Mouse (Mus musculus): Measurements from ENCODE around the gene Sema3f.
A peak's percentile ranks its signal among the peaks of the same experiment; 100 is the strongest.
"Not testable (repeated sequence)": the region's sequence is repeated elsewhere in the genome, so short reads cannot be mapped to it uniquely, and the experiment has no call there.

The Sema3f gene

DNA sequence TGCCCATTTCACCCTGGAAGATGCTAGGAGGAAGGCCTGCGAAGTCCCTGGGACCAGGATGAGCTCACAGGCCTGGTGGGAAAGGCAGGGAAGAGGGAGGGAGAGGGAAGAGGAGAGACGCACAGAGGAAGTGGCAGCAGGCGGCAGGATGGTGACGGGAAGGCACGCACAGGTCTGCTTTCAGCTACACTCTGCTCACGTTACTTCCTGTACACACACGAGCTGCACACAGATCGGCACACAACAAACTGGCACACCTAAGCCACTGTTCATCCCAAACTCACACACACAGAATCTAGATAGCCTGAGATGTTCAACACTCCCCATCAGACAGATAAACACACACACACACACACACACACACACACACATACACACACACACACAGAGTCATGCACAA lies 19.9 kb downstream of the Sema3f start:
- DNase-seq (ENCODE audit: low spot score), result no peak

DNA sequence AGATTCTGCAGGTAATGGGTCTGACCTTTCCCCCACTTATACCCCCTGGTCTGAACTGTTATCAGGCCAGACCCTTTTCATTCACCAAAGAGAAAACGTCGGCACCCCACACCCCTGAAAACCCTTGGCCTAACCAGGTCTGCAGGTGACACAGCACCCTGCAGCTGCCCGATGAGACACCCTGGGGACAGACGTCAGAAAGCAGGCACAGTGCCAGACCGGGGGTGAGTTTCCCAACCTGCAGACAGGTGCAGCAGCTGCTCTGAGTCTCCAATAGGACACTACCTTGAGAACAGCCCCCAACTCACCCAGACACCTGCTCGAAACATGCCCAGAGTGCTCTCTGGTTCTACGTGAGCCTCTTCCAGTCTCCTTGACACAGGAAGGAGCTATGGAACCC lies 21.3 kb downstream of the Sema3f start:
- DNase-seq (ENCODE audit: low spot score), result no peak

DNA sequence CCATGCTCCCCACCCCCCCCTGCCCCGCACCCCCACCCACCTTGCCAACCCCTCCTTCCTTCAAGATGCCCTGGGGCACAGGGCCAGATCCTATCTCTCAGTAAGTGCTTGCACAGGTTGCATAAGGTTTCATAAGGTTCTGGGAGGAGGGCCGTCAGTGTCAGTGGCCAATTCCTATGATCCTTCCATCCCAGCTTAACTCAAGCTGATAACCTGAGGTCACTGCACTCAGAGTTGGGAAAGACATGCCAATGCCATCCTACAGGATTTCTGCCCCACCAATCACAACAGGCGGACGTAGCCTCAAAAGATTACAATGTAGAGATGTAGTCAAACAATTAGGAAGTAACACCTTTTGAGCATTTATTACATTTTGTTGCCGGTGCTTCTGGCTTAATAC lies 21.9 kb downstream of the Sema3f start:
- no peak for DNase-seq (ENCODE audit: low spot score)

DNA sequence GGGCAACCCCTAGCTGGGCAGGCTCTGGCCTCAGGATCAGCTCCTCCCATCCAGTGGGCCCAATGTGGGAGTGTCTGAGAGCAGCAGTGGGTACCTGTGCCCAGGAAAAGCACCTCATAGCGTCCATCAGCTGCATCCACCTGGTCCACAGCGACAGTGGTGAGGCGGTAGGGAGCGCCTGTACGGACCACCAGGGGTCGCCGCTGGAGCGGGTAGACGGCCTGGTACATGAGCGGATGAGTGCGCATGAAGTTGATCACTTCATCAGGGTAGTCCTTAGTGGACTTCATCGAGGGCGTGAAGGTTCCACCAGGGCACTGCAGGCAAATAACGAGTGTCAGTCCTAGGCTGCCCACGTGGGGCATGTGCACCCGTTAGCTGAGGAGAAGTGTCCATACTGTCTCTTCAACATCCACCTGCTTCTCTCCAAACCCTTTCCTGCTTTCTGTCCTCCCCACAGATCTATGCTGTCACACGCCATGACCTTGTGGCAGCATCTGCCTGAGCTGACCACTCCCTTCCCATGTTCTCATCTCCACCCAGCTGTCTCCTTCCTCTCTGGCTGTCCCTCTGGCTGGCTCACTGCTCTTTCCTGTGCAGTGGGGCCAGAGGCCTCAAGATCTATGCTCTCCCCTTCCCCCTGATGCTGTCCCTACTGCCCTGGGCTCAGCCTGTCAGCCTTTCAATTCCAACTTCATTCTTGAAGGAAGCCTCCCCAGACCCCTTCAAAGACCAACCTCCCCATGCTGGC lies 24.9 kb downstream of the Sema3f start:
- DNase-seq (ENCODE audit: low spot score), result peak; percentile 67

DNA sequence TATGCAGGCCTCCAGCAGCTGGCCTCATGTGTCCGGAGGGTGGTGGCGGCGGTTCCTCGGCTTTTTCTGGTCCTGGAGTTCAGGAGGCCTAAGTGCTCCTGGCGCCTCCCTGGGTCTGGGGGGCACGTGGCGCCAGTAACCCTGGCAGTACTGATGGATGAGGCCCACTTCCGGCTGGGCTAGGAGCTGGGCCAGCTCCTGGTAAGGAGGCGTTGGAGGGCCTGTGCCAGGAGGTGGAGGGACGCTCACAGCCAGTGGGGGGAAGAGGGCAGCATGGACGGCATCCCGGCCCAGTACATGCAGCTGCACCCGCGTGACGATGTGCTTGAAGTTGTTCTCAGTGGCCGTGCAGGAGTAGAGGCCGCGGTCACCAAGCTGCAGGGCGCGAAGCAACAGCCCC lies 27.9 kb downstream of the Sema3f start:
- no peak for DNase-seq (ENCODE audit: low spot score)

DNA sequence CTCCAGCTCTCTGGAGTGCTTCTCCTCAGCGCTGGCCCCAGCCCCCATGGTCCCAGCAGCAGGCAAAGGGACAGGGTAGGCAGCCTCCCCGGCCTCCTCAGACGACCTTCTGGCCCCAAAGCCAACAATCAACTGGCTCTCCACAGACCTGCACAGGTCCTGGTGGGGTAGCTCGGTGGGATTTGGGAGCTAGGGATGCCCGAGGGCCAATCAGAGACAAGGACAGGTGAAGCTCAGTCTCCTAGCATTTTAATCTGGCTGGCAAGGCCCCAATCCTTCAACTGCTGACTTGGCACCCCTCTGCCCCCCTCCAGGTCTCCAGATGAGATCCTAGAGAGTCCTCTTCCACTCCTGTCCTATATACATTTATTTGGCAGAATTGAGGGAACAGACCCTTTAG lies 30.8 kb downstream of the Sema3f start, which contains the start of gene Gnat1:
TSS of gene Gnat1 (minus strand) at position 212 of the 400 bp plus-strand sequence.
- DNase-seq (ENCODE audit: low spot score), result no peak

DNA sequence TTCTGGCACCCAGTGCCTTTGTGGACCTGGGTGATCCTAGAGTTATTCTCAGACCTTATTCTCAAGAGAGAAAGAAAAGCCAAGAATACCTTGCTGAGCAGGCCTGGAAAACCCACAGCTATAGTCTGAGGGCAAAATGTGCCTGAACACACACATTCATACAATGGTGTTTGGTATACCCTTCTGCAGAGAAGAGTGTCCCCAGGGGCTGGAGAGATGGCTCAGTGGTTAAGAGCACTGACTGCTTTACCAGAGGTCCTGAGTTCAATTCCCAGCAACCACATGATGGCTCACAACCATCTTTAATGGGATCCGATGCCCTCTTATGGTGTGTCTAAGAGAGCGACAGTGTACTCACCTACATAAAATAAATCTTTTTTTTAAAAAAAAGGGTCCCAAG lies 31.4 kb downstream of the Sema3f start:
- DNase-seq (ENCODE audit: low spot score), result no peak

DNA sequence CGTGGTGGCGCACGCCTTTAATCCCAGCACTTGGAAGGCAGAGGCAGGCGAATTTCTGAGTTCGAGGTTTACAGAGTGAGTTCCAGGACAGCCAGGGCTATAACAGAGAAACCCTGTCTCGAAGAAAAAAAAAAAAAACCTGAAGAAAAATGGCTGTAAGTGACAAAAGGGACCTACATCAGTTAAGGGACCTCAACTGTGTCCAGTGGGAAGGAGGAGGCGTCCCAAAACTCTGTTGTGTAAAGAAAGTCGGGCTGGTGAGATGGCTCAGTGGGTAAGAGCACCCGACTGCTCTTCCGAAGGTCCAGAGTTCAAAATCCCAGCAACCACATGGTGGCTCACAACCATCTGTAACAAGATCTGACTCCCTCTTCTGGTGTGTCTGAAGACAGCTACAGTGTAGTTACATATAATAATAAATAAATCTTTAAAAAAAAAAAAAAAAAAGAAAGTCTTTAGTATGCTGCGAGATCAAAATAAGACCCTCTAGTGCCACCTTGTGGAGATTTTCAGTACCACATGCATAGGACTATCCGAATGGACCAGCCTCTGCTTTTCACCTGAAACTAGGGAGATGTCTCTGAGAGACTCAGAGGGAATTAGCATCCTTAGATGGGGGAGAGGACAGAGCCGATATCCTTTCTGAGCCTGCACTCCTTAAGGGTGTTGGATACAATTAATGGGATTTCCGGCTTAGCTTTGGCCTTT lies 32.3 kb downstream of the Sema3f start:
- DNase-seq (ENCODE audit: low spot score), result not testable (repeated sequence)

DNA sequence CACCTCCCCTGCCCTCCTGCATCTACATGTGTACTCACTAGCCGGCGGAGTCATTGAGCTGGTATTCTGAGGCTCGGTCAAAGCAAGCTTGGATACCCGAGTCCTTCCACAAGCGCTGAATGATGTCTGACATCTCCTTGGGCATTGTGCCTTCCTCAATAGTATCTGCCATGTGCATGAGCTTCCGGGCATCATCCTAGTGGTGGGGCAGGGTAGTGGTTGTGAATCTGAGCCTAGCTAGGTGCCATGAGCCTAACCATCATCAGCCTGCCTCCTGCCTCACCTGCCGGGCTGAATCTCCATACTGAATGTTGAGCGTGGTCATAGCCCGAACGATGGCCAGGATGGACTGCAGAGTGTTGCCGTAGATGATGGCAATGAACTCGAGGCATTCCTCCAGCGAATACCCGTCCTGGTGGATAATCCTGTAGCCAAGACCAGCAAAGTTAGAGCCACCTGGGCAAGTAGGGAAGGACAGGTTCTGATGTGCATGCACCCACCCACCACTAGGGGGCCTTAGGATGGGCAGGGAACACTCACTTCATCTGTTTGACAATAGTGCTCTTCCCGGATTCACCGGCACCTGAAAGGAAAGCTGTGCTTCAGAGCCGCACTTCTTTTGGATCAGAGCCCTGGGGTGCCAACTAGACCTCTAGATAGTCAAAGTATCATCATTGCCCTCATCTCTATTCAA lies 33.0 kb downstream of the Sema3f start:
- DNase-seq (ENCODE audit: low spot score), result no peak

DNA sequence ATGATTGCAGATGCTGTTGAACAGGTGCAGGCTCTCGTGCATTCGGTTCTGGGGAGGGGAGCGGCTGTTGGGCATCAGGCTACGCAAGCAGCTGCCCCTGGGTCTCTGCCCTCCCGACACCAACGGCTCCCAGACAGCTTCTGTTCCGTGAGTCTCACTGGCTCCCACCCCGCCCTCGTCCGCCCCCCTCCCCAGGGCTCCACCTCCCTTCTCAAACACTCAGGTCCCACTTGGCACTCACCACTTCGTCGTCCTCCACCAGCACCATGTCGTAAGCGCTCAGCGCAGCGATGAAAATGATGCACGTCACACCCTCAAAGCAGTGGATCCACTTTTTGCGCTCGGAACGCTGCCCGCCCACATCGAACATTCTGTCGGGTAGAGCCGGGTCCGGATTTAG lies 34.0 kb downstream of the Sema3f start:
- DNase-seq (ENCODE audit: low spot score), result no peak

DNA sequence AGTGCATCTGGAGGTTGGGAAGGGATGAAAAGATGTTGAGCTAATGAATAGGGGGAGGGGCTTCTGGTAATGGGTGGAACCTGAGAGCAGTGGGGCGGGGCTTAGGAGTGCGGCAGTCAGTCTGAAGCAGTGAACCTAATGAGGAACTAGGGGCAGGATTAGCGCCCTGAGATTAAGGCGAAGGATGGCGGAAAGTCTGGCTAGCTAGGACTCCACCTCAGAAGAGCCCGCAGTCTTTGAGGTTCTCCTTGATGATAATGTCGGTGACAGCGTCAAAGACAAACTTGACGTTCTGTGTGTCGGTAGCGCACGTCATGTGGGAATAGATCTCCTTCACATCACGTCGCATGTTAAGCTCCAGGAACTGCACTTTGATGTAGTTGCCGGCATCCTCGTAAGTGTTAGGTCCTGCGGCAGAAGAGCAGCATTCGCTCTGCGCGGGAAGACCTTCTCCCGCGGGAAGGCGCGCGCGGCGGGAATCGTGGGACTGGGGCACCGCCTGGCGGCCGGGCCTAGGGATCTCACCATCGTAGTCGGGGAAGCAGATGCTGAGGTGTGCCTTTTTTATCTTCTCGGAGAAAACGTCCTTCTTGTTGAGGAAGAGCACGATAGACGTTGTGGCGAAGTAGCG lies 34.5 kb downstream of the Sema3f start:
- DNase-seq (ENCODE audit: low spot score), result peak; percentile 81

DNA sequence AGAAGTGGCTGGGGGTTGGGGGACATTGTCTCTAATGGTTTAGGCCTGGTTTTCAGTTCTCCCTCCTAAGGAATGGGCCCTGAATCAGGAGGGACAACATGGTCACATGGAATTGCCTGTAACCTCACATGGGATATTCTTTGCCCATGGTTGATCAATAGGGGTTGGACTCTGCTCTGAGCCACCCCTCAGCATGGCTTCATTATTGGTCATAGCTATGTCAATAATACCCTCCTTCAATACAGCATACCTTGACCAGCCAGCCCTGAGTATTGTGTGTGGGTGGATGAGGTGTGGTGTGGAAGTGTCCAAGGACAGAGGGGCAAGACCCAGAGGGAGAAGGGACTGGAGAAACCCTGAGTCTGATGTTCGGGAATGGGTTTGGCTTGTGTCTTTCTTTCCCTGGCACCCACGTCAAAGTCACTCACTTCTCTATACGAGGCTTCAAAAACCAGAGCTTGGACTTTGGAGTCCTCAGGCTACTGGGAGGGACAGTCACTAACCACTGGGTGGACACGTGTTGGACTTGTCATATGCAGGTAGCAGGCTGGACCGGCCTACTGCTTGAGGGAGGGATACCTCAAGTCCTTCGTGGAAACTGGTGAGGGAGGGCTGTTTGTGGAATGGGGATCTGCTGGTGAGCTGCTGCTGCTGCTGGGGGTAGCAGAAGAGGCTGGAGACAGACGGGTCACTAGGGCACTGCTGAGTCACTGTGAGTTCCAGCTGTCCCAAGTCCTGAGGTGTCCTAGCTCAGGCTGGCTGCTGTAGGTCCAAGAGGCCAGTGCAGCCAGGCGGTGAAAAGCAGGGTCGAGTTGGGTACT lies 35.5 kb downstream of the Sema3f start:
- DNase-seq (ENCODE audit: low spot score), result no peak

DNA sequence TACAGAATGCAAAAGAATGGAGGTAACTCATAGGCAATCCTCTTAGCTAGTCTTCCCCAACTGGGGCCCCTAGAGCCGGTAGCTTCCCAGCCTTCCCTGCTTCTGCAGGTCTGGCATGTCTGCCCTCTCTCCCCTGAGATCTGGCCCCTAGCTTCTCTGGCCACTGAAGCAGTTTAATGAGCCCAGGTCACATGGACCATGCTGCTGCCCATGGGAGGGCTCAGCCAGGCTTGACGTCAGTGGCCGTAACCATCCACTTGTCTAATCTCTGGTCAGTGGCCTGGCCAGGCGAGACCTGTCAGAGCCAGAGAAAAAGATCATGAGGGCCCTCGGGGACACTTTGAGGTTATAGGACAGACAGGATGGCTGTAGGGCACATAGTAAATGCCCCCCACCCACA lies 40.0 kb downstream of the Sema3f start:
- DNase-seq (ENCODE audit: low spot score), result no peak

DNA sequence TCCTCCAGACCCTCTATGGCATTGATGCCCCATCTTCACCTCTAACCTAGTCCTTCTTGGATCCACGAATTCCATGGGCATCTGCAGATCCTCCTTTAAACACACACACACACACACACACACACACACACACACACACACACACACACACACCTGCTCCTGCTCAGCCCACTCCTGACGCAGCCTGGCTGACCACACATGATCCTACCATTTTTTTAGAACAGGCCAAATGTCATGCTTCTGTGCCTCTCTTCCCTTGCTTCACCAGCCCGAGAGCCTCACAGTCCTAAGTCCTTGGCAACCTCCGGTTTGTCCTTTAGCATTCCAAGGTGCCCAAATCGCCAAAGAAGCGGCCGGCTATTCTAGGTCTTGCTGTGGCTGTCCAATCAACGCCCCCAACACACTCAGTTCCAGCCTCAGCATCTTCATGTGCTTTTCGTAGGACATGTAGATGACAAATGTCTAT lies 40.8 kb downstream of the Sema3f start, which contains the start of gene Slc38a3:
TSS of gene Slc38a3 (minus strand) at position 51 of the 466 bp plus-strand sequence.
- DNase-seq (ENCODE audit: low spot score), result no peak

DNA sequence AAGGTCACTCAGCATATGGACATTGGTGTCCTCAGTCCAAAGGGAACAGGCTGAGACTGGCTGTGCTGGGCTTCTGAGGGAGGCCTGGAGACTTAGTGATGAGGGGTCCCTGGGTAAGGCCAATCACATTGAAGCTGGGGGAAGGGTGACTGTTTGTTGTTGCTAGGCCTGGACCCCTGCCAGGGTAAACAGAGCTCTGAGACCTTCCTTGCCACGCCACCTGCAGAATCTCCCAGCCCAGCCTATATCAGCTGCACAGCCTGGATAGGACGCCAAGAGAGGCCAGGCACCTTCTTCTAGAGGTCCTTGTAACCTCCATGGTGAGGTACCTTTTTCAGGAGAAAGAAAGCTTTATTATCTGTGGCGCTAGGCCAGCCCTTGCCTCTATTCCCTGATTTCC lies 41.4 kb downstream of the Sema3f start:
- no peak for DNase-seq (ENCODE audit: low spot score)

DNA sequence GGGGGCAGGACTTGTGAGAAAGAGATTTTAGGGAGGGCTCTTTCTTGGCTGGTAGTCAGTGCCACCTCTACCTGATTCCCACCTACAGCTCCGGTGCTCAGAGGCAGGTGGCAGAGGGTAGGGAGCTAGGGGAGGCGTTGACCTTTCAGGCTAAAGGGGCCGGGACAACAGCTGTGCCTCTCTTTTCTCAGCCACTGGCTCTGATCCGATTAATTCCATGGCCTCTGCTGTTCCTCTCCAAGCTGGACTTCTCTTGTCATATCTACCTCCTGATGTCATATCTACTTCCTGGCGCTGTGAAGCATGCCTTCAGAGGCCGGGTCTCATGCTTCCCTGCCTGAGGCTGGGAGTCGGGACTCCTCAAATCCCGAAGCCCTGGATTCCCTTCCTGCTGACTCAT lies 42.3 kb downstream of the Sema3f start:
- no peak for DNase-seq (ENCODE audit: low spot score)

DNA sequence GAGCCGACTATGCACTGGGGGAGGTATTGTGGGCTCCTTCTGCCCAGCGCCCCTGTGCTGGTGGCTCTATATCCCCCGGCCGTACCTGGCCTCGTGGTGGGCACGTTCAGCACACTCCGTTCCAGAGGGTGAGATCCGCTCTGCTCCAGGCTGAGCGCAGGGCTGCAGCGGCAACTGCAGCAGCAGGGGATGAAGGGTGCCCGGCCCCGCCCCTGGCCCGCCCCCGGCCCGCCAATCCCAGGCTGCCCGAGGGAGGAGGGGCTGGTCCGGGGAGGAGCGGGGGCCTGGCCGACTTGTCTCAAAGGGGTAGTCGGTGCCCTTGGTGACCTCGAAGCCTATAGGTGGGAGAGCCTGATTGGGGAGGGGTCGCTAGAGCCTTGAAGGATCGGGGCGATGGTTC lies 43.1 kb downstream of the Sema3f start:
- DNase-seq (ENCODE audit: low spot score), result peak; percentile 75

DNA sequence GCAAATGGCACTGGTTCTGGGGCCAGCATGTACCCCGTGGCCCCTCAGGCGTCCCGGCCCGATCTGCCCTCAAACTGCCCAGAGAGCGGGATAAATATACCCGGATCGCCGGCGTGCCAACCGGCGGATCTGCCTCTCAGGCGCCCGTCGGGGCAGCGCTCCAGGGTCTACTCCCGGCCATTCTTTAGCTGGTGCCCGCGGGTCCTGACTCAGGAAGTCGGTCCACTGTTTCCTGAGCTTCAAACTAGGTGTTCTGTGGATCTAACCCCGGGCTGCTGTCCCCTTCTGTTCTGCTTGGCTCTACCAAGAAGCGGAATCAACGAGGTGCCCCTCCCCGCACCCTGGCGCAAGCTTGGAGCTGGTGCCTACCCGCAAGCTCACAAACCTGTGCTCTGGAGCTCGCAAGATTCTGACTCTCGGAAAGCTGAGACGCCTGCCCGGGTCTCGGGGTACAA lies 43.5 kb downstream of the Sema3f start:
- no peak for DNase-seq (ENCODE audit: low spot score)

DNA sequence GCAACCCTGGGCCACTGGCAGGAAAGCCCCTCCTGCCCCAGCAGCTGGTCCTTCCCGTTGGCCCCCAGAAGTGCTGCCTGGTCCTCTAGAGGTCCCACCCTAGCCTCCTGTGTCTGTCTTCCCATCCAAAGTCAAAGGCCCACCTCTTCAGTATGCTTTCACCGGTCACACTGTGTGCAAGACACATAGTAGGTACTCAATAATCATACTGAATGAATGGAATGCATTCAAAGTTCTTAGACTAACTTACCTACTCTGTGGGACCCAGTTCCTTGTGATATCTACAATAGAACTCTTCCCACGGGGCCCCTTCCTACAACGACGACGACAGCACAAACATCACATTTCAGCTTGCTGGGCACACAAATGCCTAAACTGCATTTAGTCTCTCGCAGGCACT lies 45.0 kb downstream of the Sema3f start:
- DNase-seq (ENCODE audit: low spot score), result no peak

DNA sequence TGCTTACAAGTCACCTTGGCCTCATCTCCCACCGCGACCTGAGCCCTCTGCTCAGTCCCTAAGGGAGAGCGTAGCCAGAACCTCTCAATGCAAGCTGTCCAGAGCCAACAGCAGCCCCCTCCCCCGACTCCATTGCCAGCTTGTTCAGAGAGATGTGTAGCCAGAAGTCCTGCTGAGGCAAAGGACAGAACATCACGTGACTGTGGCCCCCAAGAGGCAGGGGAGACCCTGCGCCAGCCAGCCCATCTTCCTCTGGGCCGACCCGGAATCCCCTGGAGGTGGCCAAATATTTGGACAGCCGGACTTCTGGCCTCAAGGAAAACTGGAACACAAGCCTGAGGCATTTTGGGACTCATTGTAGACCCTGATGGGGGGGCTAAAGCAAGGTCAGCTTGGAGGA lies 46.8 kb downstream of the Sema3f start:
- no peak for DNase-seq (ENCODE audit: low spot score)

DNA sequence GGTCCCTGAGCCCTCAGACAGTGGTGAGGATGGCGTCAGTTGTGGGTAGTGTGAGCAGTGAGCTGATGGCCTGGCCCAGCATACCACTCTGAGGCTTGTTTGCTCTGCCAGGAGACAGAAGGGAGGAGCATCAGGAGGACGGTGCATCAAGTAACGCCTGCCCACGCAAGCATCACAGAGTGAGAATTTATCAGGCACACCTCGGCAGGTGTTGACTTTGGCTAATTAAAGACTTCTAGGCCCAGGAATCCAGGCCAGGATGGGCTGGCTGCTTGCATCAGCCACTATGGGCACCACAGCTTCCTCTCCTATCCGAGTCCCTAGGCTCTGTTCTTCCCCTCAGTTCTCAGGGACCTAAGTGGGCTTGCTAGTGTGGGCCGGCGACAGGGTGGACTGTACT lies 47.9 kb downstream of the Sema3f start:
- no peak for DNase-seq (ENCODE audit: low spot score)

Data from ovary, postnatal 36 days (tissue).